9 mouse cellular contexts compared by ENCODE assay signal in the genomic region with DNA sequence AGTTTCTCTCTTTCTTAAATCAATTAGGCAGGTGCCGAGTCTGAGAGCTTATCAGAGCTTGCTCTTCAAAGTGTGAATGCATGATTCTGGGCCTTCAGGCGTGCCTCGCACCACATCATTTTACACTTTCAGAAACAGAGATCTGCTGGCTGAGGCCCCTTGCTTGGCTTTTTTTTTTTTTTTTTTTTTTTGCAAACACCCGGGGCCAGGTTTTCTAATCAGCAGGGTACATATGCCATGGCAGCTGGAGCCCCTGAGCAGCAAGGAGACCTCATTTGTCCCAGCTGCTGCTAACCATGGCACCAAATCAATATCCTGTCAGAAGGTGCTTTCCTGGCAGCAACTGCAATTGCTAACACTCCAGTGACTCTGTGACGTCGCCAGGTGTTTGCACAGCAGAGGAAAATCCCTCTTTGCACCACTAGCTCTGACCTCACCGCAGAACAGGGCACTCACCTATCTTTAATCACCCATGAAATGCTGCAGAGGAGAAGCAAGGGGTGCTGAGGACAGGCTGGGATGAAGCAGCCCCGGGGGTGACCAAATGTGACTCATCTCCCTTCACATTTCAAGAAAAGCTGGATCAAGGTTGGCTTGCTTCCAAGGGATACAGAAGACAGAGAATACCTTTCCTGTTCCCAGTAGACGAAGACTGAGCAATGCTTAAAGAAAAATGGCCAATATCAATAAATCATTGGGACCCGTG.
DNase-seq lines count a peak whose midpoint lies in the region; ATAC-seq and TF ChIP-seq lines count a peak whose summit lies in the region.
"Had no signal": no experiment of that assay in that cellular context is flagged by ENCODE, and none has a peak within 500 bp of the region (broad histone marks: within the 10 kb centered on the region; RNA-seq: fewer than 3 reads in every experiment).

No protein-coding gene starts in this region.

- peak; percentile 80 for ATAC-seq in forebrain, embryonic 13.5 days
- ATAC-seq in lung, embryonic 14.5 days (ENCODE audit: insufficient read depth): peak; percentile 47; the same call in 1 of the 2 replicates
- ATAC-seq in embryonic facial prominence, embryonic 14.5 days (ENCODE audit: low read depth): peak; percentile 67
- ATAC-seq in midbrain, postnatal 0 days (ENCODE audit: low FRiP score): peak; percentile 64

- TF ChIP-seq CTCF in lung, embryonic 14.5 days (IDR thresholded peaks at IDR 0.05; ENCODE audit: low read depth): no peak
- TF ChIP-seq CTCF in midbrain, postnatal 0 days (IDR thresholded peaks at IDR 0.05): no peak

- peaks cover 8% of the 10 kb centered on the region for H3K4me1 ChIP-seq in forebrain, embryonic 13.5 days
- H3K4me1 ChIP-seq in forebrain, embryonic 10.5 days: no peaks in the 10 kb centered on the region
- no peaks in the 10 kb centered on the region for H3K4me1 ChIP-seq in lung, embryonic 14.5 days (ENCODE audit: insufficient read depth)
- H3K4me1 ChIP-seq in embryonic facial prominence, embryonic 14.5 days (ENCODE audit: control insufficient read depth, insufficient read depth, low read length): no peaks in the 10 kb centered on the region
- no peaks in the 10 kb centered on the region for H3K4me1 ChIP-seq in midbrain, postnatal 0 days (ENCODE audit: insufficient read depth, low read length)

- peak overlapping the region; percentile 8 for H3K27ac ChIP-seq in forebrain, embryonic 13.5 days
- H3K27ac ChIP-seq in forebrain, embryonic 10.5 days: no peak overlapping the region
- no peak overlapping the region for H3K27ac ChIP-seq in lung, embryonic 14.5 days (ENCODE audit: low read depth)
- no peak overlapping the region for H3K27ac ChIP-seq in embryonic facial prominence, embryonic 14.5 days (replicated peaks; ENCODE audit: low read depth, low read length)
- H3K27ac ChIP-seq in midbrain, postnatal 0 days (ENCODE audit: low read depth, low read length): no peak overlapping the region

- 60% methylated on average over 10 of the region's 10 CpGs for WGBS in forebrain, embryonic 13.5 days
- WGBS in forebrain, embryonic 10.5 days: 77% methylated on average over 10 of the region's 10 CpGs
- WGBS in lung, embryonic 14.5 days: 30% methylated on average over 10 of the region's 10 CpGs
- 55% methylated on average over 10 of the region's 10 CpGs for WGBS in embryonic facial prominence, embryonic 14.5 days
- WGBS in midbrain, postnatal 0 days: 53% methylated on average over 10 of the region's 10 CpGs

- no peaks in the 10 kb centered on the region for H3K9me3 ChIP-seq in forebrain, embryonic 13.5 days (replicated peaks)
- H3K9me3 ChIP-seq in forebrain, embryonic 10.5 days: no peaks in the 10 kb centered on the region
- no peaks in the 10 kb centered on the region for H3K9me3 ChIP-seq in lung, embryonic 14.5 days (ENCODE audit: low read depth, low read length)
- no peaks in the 10 kb centered on the region for H3K9me3 ChIP-seq in embryonic facial prominence, embryonic 14.5 days (ENCODE audit: control insufficient read depth, low read length)
- H3K9me3 ChIP-seq in midbrain, postnatal 0 days (ENCODE audit: low read length): no peaks in the 10 kb centered on the region

- no peak overlapping the region for H3K4me3 ChIP-seq in forebrain, embryonic 13.5 days
- H3K4me3 ChIP-seq in forebrain, embryonic 10.5 days: no peak overlapping the region
- H3K4me3 ChIP-seq in lung, embryonic 14.5 days (ENCODE audit: low read depth, low read length): no peak overlapping the region
- H3K4me3 ChIP-seq in embryonic facial prominence, embryonic 14.5 days (ENCODE audit: low read depth, low read length): no peak overlapping the region
- H3K4me3 ChIP-seq in midbrain, postnatal 0 days (ENCODE audit: low read depth, low read length): no peak overlapping the region

- no peak for DNase-seq in forebrain, embryonic 10.5 days (ENCODE audit: extremely low spot score, low spot score)
- DNase-seq in lung, embryonic 14.5 days: peak; percentile 17
- no peak for DNase-seq in lung, postnatal 10 days
- DNase-seq in embryonic facial prominence, embryonic 14.5 days (ENCODE audit: low spot score): peak; percentile 45
- peak; percentile 78 for DNase-seq in midbrain, postnatal 0 days (ENCODE audit: low spot score)
- no peak for DNase-seq in gastrocnemius, adult 18-20 months (ENCODE audit: low spot score)
- no peak for DNase-seq in spleen, postnatal 36 days (ENCODE audit: low spot score in 2 of 2)
- DNase-seq: lung, adult 2 months had no signal

- H3K4me2 ChIP-seq in forebrain, embryonic 13.5 days: no peak overlapping the region
- no peak overlapping the region for H3K4me2 ChIP-seq in lung, embryonic 14.5 days
- no peak overlapping the region for H3K4me2 ChIP-seq in embryonic facial prominence, embryonic 14.5 days (ENCODE audit: low read depth, low read length)
- no peak overlapping the region for H3K4me2 ChIP-seq in midbrain, postnatal 0 days (ENCODE audit: low read depth, low read length, poor library complexity, severe bottlenecking)

- no peak overlapping the region for H3K9ac ChIP-seq in forebrain, embryonic 13.5 days
- no peak overlapping the region for H3K9ac ChIP-seq in lung, embryonic 14.5 days
- no peak overlapping the region for H3K9ac ChIP-seq in embryonic facial prominence, embryonic 14.5 days (ENCODE audit: low read depth, low read length)
- 0 out of 2 replicates have a peak overlapping the region, but pooled peaks have one; percentile 29 for H3K9ac ChIP-seq in midbrain, postnatal 0 days (replicated peaks; ENCODE audit: low read length, poor library complexity, severe bottlenecking)

- H3K36me3 ChIP-seq in forebrain, embryonic 13.5 days (ENCODE audit: poor library complexity, severe bottlenecking): no peaks in the 10 kb centered on the region
- no peaks in the 10 kb centered on the region for H3K36me3 ChIP-seq in forebrain, embryonic 10.5 days (replicated peaks)
- H3K36me3 ChIP-seq in lung, embryonic 14.5 days (ENCODE audit: insufficient read depth): no peaks in the 10 kb centered on the region
- no peaks in the 10 kb centered on the region for H3K36me3 ChIP-seq in embryonic facial prominence, embryonic 14.5 days (ENCODE audit: control insufficient read depth, insufficient read depth, low read length)
- no peaks in the 10 kb centered on the region for H3K36me3 ChIP-seq in midbrain, postnatal 0 days (ENCODE audit: insufficient read depth, low read length)

- no peaks in the 10 kb centered on the region for H3K27me3 ChIP-seq in forebrain, embryonic 13.5 days
- no peaks in the 10 kb centered on the region for H3K27me3 ChIP-seq in forebrain, embryonic 10.5 days (ENCODE audit: poor library complexity, severe bottlenecking)
- H3K27me3 ChIP-seq in lung, embryonic 14.5 days (ENCODE audit: insufficient read depth, low read length): no peaks in the 10 kb centered on the region
- no peaks in the 10 kb centered on the region for H3K27me3 ChIP-seq in embryonic facial prominence, embryonic 14.5 days (replicated peaks; ENCODE audit: control insufficient read depth, insufficient read depth, low read length)
- H3K27me3 ChIP-seq in midbrain, postnatal 0 days (ENCODE audit: insufficient read depth, low read length): no peaks in the 10 kb centered on the region

Comparison
In these comparisons a context has a peak if more than half of its experiments do, and no peak if none do; other contexts are left out.
1. DNase-seq: peak in lung, embryonic 14.5 days (single experiment), embryonic facial prominence, embryonic 14.5 days (single experiment) and midbrain, postnatal 0 days (single experiment); none in forebrain, embryonic 10.5 days (single experiment), lung, postnatal 10 days (single experiment), gastrocnemius, adult 18-20 months (single experiment) and spleen, postnatal 36 days (0 of 2).
2. Peak in every context shown above with its lines, with median percentiles within 50 percentile points of each other: ATAC-seq.